Mouse (Mus musculus): Measurements from ENCODE around the gene Megf6. TPM values are rescaled to one million over a fixed set of nuclear protein-coding genes. Genes with fewer than 3 reads are reported as not detected.

The Megf6 gene
- polyA plus RNA-seq, 1 experiment from 2014 or later, result 1.9 TPM

- Histone ChIP-seq H3K4me3 (ENCODE audit: low read depth, low read length) (no peak overlapping the region), H3K4me2 (ENCODE audit: low read depth, low read length) (peak overlapping the region; percentile 60), H3K27me3 (ENCODE audit: control insufficient read depth, insufficient read depth, low read depth, low read length) (no peaks in the 10 kb centered on the region), H3K9me3 (replicated peaks; ENCODE audit: control insufficient read depth, low read length) (no peaks in the 10 kb centered on the region), H3K36me3 (ENCODE audit: control insufficient read depth, insufficient read depth) (no peaks in the 10 kb centered on the region), H3K9ac (ENCODE audit: low read depth, low read length) (no peak overlapping the region), H3K27ac (ENCODE audit: low read length) (no peak overlapping the region), H3K4me1 (ENCODE audit: control insufficient read depth, low read depth, low read length) (peaks cover 10% of the 10 kb centered on the region)
- WGBS (ENCODE audit: insufficient replicate concordance), result 55% methylated on average over 22 of the region's 22 CpGs
- peak; percentile 32 for ATAC-seq (ENCODE audit: low read depth)
These were observed 76.9 kb downstream of the Megf6 start for GRCm38 (mm10) chr4:154247207-154248091.

- no peak overlapping the region for H3K4me3 ChIP-seq (ENCODE audit: low read depth, low read length)
These were observed 77.7 kb downstream of the Megf6 start for GRCm38 (mm10) chr4:154248092-154248805.

GRCm38 (mm10) chr4:154249316-154249715 is 78.8 kb downstream of the Megf6 start:
- Histone ChIP-seq H3K27me3 (ENCODE audit: control insufficient read depth, insufficient read depth, low read depth, low read length) (no peaks in the 10 kb centered on the region), H3K9me3 (replicated peaks; ENCODE audit: control insufficient read depth, low read length) (no peaks in the 10 kb centered on the region), H3K4me3 (ENCODE audit: low read depth, low read length) (no peak overlapping the region), H3K36me3 (ENCODE audit: control insufficient read depth, insufficient read depth) (no peaks in the 10 kb centered on the region), H3K4me1 (ENCODE audit: control insufficient read depth, low read depth, low read length) (peaks cover 10% of the 10 kb centered on the region), H3K27ac (ENCODE audit: low read length) (no peak overlapping the region), H3K9ac (ENCODE audit: low read depth, low read length) (no peak overlapping the region), H3K4me2 (ENCODE audit: low read depth, low read length) (no peak overlapping the region)
- WGBS (ENCODE audit: insufficient replicate concordance), result 65% methylated on average over 8 of the region's 8 CpGs
- ATAC-seq (ENCODE audit: low read depth), result no peak

More at GRCm38 (mm10) chr4:154248092-154248805, 77.7 kb downstream of the Megf6 start:
- peaks cover 10% of the 10 kb centered on the region for H3K4me1 ChIP-seq (ENCODE audit: control insufficient read depth, low read depth, low read length)
- no peak for ATAC-seq (ENCODE audit: low read depth)
- 54% methylated on average over 21 of the region's 21 CpGs for WGBS (ENCODE audit: insufficient replicate concordance)
- no peaks in the 10 kb centered on the region for H3K36me3 ChIP-seq (ENCODE audit: control insufficient read depth, insufficient read depth)
- H3K9ac ChIP-seq (ENCODE audit: low read depth, low read length), result no peak overlapping the region
- H3K4me2 ChIP-seq (ENCODE audit: low read depth, low read length), result no peak overlapping the region
- no peak overlapping the region for H3K27ac ChIP-seq (ENCODE audit: low read length)
- H3K9me3 ChIP-seq (replicated peaks; ENCODE audit: control insufficient read depth, low read length), result no peaks in the 10 kb centered on the region
- no peaks in the 10 kb centered on the region for H3K27me3 ChIP-seq (ENCODE audit: control insufficient read depth, insufficient read depth, low read depth, low read length)

GRCm38 (mm10) chr4:154252537-154253255 is 82.2 kb downstream of the Megf6 start:
- Histone ChIP-seq H3K4me3 (ENCODE audit: low read depth, low read length) (no peak overlapping the region), H3K27me3 (ENCODE audit: control insufficient read depth, insufficient read depth, low read depth, low read length) (no peaks in the 10 kb centered on the region), H3K4me1 (ENCODE audit: control insufficient read depth, low read depth, low read length) (no peaks in the 10 kb centered on the region), H3K36me3 (ENCODE audit: control insufficient read depth, insufficient read depth) (no peaks in the 10 kb centered on the region), H3K9ac (ENCODE audit: low read depth, low read length) (no peak overlapping the region), H3K9me3 (replicated peaks; ENCODE audit: control insufficient read depth, low read length) (no peaks in the 10 kb centered on the region), H3K27ac (ENCODE audit: low read length) (no peak overlapping the region), H3K4me2 (ENCODE audit: low read depth, low read length) (no peak overlapping the region)
- ATAC-seq (ENCODE audit: low read depth), result no peak
- WGBS (ENCODE audit: insufficient replicate concordance), result 71% methylated on average over 20 of the region's 20 CpGs

- H3K27me3 ChIP-seq (ENCODE audit: control insufficient read depth, insufficient read depth, low read depth, low read length), result no peaks in the 10 kb centered on the region
- H3K4me3 ChIP-seq (ENCODE audit: low read depth, low read length), result no peak overlapping the region
- H3K4me1 ChIP-seq (ENCODE audit: control insufficient read depth, low read depth, low read length), result no peaks in the 10 kb centered on the region
- no peaks in the 10 kb centered on the region for H3K9me3 ChIP-seq (replicated peaks; ENCODE audit: control insufficient read depth, low read length)
- no peaks in the 10 kb centered on the region for H3K36me3 ChIP-seq (ENCODE audit: control insufficient read depth, insufficient read depth)
- no peak overlapping the region for H3K9ac ChIP-seq (ENCODE audit: low read depth, low read length)
- 70% methylated on average over 5 of the region's 5 CpGs for WGBS (ENCODE audit: insufficient replicate concordance)
- no peak overlapping the region for H3K4me2 ChIP-seq (ENCODE audit: low read depth, low read length)
- ATAC-seq (ENCODE audit: low read depth), result no peak
- H3K27ac ChIP-seq (ENCODE audit: low read length), result no peak overlapping the region
These were observed 90.2 kb downstream of the Megf6 start for GRCm38 (mm10) chr4:154260755-154261154.

- Histone ChIP-seq H3K27ac (ENCODE audit: low read length) (no peak overlapping the region), H3K27me3 (ENCODE audit: control insufficient read depth, insufficient read depth, low read depth, low read length) (no peaks in the 10 kb centered on the region), H3K4me3 (ENCODE audit: low read depth, low read length) (no peak overlapping the region), H3K36me3 (ENCODE audit: control insufficient read depth, insufficient read depth) (no peaks in the 10 kb centered on the region), H3K4me2 (ENCODE audit: low read depth, low read length) (no peak overlapping the region), H3K4me1 (ENCODE audit: control insufficient read depth, low read depth, low read length) (no peaks in the 10 kb centered on the region), H3K9me3 (replicated peaks; ENCODE audit: control insufficient read depth, low read length) (no peaks in the 10 kb centered on the region), H3K9ac (ENCODE audit: low read depth, low read length) (no peak overlapping the region)
- ATAC-seq (ENCODE audit: low read depth), result no peak
- 45% methylated on average over 4 of the region's 4 CpGs for WGBS (ENCODE audit: insufficient replicate concordance)
These were observed 91.5 kb downstream of the Megf6 start for GRCm38 (mm10) chr4:154262071-154262470.

- H3K36me3 ChIP-seq (ENCODE audit: control insufficient read depth, insufficient read depth), result no peaks in the 10 kb centered on the region
- H3K27me3 ChIP-seq (ENCODE audit: control insufficient read depth, insufficient read depth, low read depth, low read length), result no peaks in the 10 kb centered on the region
- H3K4me1 ChIP-seq (ENCODE audit: control insufficient read depth, low read depth, low read length), result no peaks in the 10 kb centered on the region
- H3K4me3 ChIP-seq (ENCODE audit: low read depth, low read length), result no peak overlapping the region
- H3K9ac ChIP-seq (ENCODE audit: low read depth, low read length), result no peak overlapping the region
- no peak overlapping the region for H3K4me2 ChIP-seq (ENCODE audit: low read depth, low read length)
- no peak overlapping the region for H3K27ac ChIP-seq (ENCODE audit: low read length)
- ATAC-seq (ENCODE audit: low read depth), result no peak
- no peaks in the 10 kb centered on the region for H3K9me3 ChIP-seq (replicated peaks; ENCODE audit: control insufficient read depth, low read length)
- 57% methylated on average over 6 of the region's 6 CpGs for WGBS (ENCODE audit: insufficient replicate concordance)
These were observed 97.0 kb downstream of the Megf6 start for GRCm38 (mm10) chr4:154267511-154267910.

GRCm38 (mm10) chr4:154269520-154269919 is 99.0 kb downstream of the Megf6 start:
- H3K9ac ChIP-seq (ENCODE audit: low read depth, low read length), result no peak overlapping the region
- no peak for ATAC-seq (ENCODE audit: low read depth)
- H3K4me3 ChIP-seq (ENCODE audit: low read depth, low read length), result no peak overlapping the region

More at GRCm38 (mm10) chr4:154269520-154269919, 99.0 kb downstream of the Megf6 start:
- no peaks in the 10 kb centered on the region for H3K27me3 ChIP-seq (ENCODE audit: control insufficient read depth, insufficient read depth, low read depth, low read length)
- H3K27ac ChIP-seq (ENCODE audit: low read length), result no peak overlapping the region
- WGBS (ENCODE audit: insufficient replicate concordance), result 47% methylated on average over 10 of the region's 10 CpGs
- no peaks in the 10 kb centered on the region for H3K9me3 ChIP-seq (replicated peaks; ENCODE audit: control insufficient read depth, low read length)
- no peak overlapping the region for H3K4me2 ChIP-seq (ENCODE audit: low read depth, low read length)
- H3K36me3 ChIP-seq (ENCODE audit: control insufficient read depth, insufficient read depth), result no peaks in the 10 kb centered on the region
- no peaks in the 10 kb centered on the region for H3K4me1 ChIP-seq (ENCODE audit: control insufficient read depth, low read depth, low read length)
